Mouse (Mus musculus): ENCODE data around the gene Olfr594. TPM values are rescaled to one million over a fixed set of nuclear protein-coding genes. Genes with fewer than 3 reads are reported as not detected.

Olfr594 gene
- not detected in 2 replicates for polyA plus RNA-seq (2012; rRNA removed; ENCODE audit: low replicate concordance)

GRCm38 (mm10) chr7:103216696-103217095 is at the start of gene Olfr594:
TSS of gene Olfr594 (plus strand) at chr7:103216996.

GRCm38 (mm10) chr7:103178240-103178639 is 38.6 kb upstream of the Olfr594 start, which contains the start of gene Olfr591:
TSS of gene Olfr591 (minus strand) at chr7:103178340.

GRCm38 (mm10) chr7:103184503-103184902 is 32.3 kb upstream of the Olfr594 start, which contains the start of gene Olfr592:
TSS of gene Olfr592 (plus strand) at chr7:103184803.

GRCm38 (mm10) chr7:103211562-103211961 is 5.2 kb upstream of the Olfr594 start, which contains the start of gene Olfr593:
TSS of gene Olfr593 (plus strand) at chr7:103211862.

GRCm38 (mm10) chr7:103252405-103252804 is 35.6 kb downstream of the Olfr594 start, which contains the start of gene Usp17ld:
TSS of gene Usp17ld (minus strand) at chr7:103252505.

Other genes with a start within 250 kb of the Olfr594 start
- gene Olfr577, start 241.1 kb upstream of the Olfr594 start, polyA plus RNA-seq (2012; rRNA removed; ENCODE audit: low replicate concordance), result not detected in 2 replicates
- not detected in 2 replicates for gene Olfr578, start 227.7 kb upstream of the Olfr594 start, polyA plus RNA-seq (2012; rRNA removed; ENCODE audit: low replicate concordance)
- gene Olfr582, start 179.0 kb upstream of the Olfr594 start, polyA plus RNA-seq (2012; rRNA removed; ENCODE audit: low replicate concordance), result not detected in 2 replicates
- gene Olfr583, start 165.7 kb upstream of the Olfr594 start, polyA plus RNA-seq (2012; rRNA removed; ENCODE audit: low replicate concordance), result not detected in 2 replicates
- not detected in 2 replicates for gene Olfr584, start 135.1 kb upstream of the Olfr594 start, polyA plus RNA-seq (2012; rRNA removed; ENCODE audit: low replicate concordance)
- not detected in 2 replicates for gene Olfr585, start 119.3 kb upstream of the Olfr594 start, polyA plus RNA-seq (2012; rRNA removed; ENCODE audit: low replicate concordance)
- gene Olfr586, start 91.4 kb upstream of the Olfr594 start, polyA plus RNA-seq (2012; rRNA removed; ENCODE audit: low replicate concordance), result not detected in 2 replicates
- gene Olfr588-ps1, start 76.1 kb upstream of the Olfr594 start, polyA plus RNA-seq (2012; rRNA removed; ENCODE audit: low replicate concordance), result not detected in 2 replicates
- not detected in 2 replicates for gene Olfr589, start 60.6 kb upstream of the Olfr594 start, polyA plus RNA-seq (2012; rRNA removed; ENCODE audit: low replicate concordance)
- gene Olfr591, start 38.7 kb upstream of the Olfr594 start, polyA plus RNA-seq (2012; rRNA removed; ENCODE audit: low replicate concordance), result not detected in 2 replicates
- gene Olfr592, start 32.2 kb upstream of the Olfr594 start, polyA plus RNA-seq (2012; rRNA removed; ENCODE audit: low replicate concordance), result not detected in 2 replicates
- not detected in 2 replicates for gene Olfr593, start 5.1 kb upstream of the Olfr594 start, polyA plus RNA-seq (2012; rRNA removed; ENCODE audit: low replicate concordance)
- not detected in 2 replicates for gene Usp17ld, start 35.5 kb downstream of the Olfr594 start, polyA plus RNA-seq (2012; rRNA removed; ENCODE audit: low replicate concordance)
- gene Olfr596, start 88.7 kb downstream of the Olfr594 start, polyA plus RNA-seq (2012; rRNA removed; ENCODE audit: low replicate concordance), result not detected in 2 replicates
- not detected in 2 replicates for gene Olfr597, start 99.3 kb downstream of the Olfr594 start, polyA plus RNA-seq (2012; rRNA removed; ENCODE audit: low replicate concordance)
- gene Olfr598, start 106.6 kb downstream of the Olfr594 start, polyA plus RNA-seq (2012; rRNA removed; ENCODE audit: low replicate concordance), result not detected in 2 replicates
- not detected in 2 replicates for gene Olfr599, start 118.9 kb downstream of the Olfr594 start, polyA plus RNA-seq (2012; rRNA removed; ENCODE audit: low replicate concordance)
- not detected in 2 replicates for gene Olfr600, start 132.7 kb downstream of the Olfr594 start, polyA plus RNA-seq (2012; rRNA removed; ENCODE audit: low replicate concordance)
- not detected in 2 replicates for gene Olfr601, start 145.7 kb downstream of the Olfr594 start, polyA plus RNA-seq (2012; rRNA removed; ENCODE audit: low replicate concordance)
- not detected in 2 replicates for gene Olfr603, start 169.2 kb downstream of the Olfr594 start, polyA plus RNA-seq (2012; rRNA removed; ENCODE audit: low replicate concordance)
- not detected in 2 replicates for gene Usp17lc, start 198.1 kb downstream of the Olfr594 start, polyA plus RNA-seq (2012; rRNA removed; ENCODE audit: low replicate concordance)
- gene Olfr605, start 228.4 kb downstream of the Olfr594 start, polyA plus RNA-seq (2012; rRNA removed; ENCODE audit: low replicate concordance), result not detected in 2 replicates
- not detected in 2 replicates for gene Olfr606, start 232.1 kb downstream of the Olfr594 start, polyA plus RNA-seq (2012; rRNA removed; ENCODE audit: low replicate concordance)
- gene Olfr607, start 247.2 kb downstream of the Olfr594 start, polyA plus RNA-seq (2012; rRNA removed; ENCODE audit: low replicate concordance), result not detected in 2 replicates